Mouse (Mus musculus) spleen, postnatal 14 days (tissue): ENCODE measurements around the gene Zfp385b.

Experiments used
- DNase-seq, 2 experiments: peaks; one replicate each; pipeline ENCODE4 v3.0.0; 2021 to 2022; ENCODE audit warnings: low spot score in 2 of 2

The Zfp385b gene

DNA sequence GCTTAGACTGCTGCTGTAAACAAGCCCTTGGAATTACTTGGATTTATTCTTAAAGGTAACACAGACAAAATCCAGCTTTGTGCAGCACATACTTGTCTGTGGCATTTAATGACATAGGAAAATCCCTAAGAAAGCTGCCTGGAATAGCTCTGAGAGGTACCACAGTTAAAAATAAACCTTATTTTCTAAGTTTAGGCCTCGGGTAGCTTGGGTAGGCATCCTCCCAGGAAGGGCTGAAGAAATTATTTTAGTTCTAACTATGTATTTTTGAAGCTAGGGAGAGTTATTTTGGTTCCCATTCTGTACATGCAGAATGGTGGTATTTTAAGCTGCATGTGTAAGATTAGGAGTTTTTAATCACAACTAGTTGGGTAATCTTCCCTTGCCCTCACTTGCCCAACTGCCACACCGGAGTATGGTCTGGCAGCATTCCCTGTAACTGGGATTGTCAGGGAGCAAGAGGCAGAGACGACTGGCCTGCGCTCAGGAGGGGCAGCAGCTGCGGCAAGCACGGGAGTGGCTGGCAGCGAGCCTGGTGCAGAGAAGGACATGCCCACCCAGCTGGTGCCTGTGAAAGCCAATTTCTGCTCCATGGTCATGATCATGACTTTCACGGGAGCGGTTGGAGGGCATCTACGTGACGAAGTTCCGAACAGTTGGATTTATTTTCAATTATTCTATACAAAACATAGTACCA lies 230.1 kb downstream of the Zfp385b start:
- no peak for DNase-seq

- no peak for DNase-seq
Observed at GRCm38 (mm10) chr2:77587387-77587786, 232.1 kb downstream of the Zfp385b start.

DNA sequence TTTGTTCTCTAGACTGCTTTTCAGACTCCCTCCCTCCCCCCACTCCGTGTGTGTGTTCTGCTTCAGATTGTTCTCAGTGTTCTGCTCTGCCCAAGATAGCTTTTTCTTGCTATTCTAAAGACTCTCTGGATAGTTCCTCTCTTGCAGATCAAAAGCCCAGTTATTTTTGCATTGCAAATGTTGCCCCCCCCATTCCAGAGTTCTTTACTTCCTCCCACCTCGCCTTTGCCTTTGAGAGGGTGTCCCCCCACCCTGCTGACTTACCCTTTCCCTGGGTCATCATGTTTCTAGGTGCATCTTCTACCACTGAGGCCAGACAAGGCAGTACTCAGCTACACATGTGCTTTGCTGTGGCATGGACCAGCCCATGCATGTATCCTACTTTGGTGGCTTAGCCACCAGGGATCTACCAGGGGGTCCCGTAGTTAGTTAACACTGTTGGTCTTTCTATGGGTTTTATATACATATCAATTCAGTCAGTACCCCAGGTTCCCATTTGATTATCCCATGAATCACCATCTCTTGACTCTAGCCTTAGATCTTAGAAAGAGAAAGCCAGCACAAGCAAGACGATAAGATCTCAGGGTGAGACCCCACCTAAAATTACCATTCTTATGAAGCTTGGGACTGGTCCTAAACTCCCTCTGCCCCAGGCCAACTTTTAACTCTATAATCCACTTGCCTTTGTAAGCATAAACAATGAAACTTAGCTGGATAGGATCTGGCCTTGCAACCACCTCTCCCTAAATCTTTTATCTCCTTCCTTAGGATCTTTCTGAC lies 232.7 kb downstream of the Zfp385b start:
- no peak for DNase-seq

- no peak for DNase-seq
Observed at GRCm38 (mm10) chr2:77583586-77583985, 235.9 kb downstream of the Zfp385b start.

DNA sequence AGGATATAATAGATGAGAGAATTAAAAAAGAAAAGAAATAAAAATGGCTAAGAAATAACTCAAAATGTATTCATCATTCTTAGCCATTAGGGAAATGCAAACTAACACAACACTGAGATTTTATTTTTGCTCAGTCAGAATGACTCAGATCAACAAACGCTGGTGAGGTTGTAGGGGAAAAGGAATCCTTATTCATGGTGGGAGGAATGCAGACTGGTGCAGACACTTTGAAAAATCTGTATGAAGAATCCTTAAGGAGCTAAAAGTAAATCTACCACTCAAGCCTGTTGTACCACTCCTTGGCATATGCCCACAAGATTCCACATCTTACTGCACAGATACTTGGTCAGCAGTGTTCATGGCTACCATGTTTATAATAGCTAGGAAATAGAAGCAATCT lies 242.9 kb downstream of the Zfp385b start:
- DNase-seq, result no peak

DNA sequence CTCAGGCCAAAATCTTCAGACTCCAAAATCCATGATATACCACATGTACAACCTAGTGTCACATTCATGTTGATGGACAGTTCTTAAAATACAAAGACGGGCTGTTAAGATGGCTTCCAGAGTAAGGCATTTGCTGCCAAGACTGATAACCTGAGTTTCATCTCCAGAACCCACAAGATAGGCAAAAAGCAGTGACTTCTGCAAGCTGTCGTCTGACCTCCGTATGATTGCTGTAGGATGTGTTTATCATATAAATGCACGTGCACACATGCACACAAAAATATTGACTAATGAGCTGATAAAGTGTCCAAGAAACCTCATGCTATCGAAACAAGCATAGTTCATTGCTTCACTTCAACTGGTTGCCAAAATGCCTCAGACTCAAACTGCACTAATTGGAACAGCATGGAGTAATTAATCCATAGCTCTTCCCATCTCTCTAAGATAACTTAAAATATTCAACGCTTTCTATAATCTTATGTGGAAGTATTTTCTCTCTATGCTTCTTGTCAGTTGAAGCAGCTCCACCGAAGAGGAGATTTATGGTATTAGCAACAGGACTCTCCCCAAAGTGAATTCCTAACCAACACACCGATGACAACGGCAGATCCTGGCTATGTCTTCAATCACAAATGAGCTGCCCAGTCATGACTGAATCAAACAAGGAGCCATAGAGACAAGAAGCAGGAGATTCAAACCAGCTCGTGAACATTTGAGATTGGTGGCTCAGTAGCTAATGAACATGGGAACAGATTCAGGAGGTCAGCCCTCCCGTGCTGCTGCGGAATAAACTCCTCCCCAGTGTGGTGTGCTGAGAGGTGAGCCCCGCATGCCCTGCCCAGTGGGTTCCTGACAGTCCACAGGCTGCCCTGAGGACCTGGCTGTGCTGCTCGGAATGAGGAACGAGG lies 251.7 kb downstream of the Zfp385b start:
- DNase-seq, result no peak

DNA sequence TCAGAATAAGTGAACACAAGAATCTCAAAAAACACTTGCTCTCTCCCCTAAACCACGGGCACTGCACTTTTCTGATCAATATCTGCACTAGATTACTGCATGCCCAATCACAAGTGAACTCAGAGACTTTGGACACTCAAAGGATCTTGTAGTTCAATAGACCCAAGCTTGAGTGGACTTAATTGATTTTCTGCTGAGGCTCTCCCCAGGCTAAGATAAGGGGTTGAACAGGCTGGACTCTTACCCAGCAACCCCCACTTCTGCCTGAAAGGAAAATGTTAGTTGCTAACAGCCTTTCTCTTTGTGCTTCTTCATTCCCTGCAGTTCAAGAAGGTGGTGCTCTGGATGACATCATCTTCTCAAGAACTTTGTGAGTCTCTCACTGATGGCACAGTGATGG lies 255.7 kb downstream of the Zfp385b start:
- DNase-seq, result no peak

- no peak for DNase-seq
Observed at GRCm38 (mm10) chr2:77561941-77562340, 257.5 kb downstream of the Zfp385b start.

GRCm38 (mm10) chr2:77556938-77557337 lies 262.5 kb downstream of the Zfp385b start:
- no peak for DNase-seq

- no peak for DNase-seq
Observed at GRCm38 (mm10) chr2:77555980-77556379, 263.5 kb downstream of the Zfp385b start.

GRCm38 (mm10) chr2:77552675-77553074 lies 266.8 kb downstream of the Zfp385b start:
- no peak for DNase-seq

DNA sequence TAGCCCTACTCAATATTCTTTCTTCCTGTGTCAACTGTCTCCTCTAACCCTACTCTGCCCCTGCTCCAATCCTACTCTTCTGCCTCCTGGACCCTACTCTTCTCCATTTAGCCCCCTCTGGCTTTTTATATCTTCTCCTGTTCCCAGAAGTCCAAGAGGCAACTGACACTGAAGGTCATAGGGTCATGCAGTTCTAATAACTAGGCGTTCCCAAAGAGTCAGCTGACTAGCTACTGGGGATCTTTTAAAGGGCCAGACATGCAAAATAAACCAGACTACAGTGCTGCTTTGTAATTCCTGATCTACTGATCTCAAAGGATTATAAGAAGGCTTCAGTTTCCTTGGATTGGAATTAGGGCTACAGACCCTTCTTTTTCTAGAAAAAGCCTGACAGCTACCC lies 276.1 kb downstream of the Zfp385b start:
- no peak for DNase-seq

DNA sequence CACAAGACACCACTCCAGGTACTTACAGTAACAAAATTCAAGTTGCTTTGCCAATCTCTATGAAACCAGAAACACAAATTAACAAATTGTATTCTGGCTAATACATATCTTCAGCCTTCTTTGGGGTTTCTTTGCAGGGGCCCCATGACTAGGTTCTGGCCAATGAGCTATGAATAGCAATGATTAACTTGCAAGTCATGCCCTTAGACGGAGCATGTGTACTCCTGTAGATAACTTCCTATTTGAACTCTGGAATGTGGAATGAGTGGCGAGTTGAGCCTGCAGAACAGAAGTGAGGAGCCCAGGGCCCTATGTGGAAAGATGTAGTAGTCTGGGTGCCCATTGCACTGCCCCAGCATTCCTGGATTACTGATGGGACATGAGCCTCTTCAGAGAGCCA lies 276.8 kb downstream of the Zfp385b start:
- no peak for DNase-seq

DNA sequence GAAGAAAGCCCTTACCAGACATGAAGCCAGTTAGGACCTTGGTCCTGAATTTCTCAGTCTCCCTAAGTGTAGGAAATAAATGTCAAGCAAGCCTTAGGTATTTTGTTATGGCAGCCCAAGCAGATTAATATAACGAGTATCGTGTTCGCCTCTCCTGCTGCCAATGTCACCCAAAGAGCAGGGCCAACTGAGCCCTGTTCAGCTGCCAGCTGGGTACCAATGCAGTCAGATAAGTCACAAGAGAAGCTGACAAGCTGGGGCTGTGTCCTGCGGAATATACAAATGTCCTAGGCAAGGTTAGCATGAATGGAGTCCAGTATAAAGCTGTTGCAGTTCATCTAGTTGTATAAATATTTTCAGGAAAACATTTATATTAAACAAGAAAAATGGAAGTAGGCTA lies 277.8 kb downstream of the Zfp385b start:
- no peak for DNase-seq

- DNase-seq, result no peak
Observed at GRCm38 (mm10) chr2:77540860-77541259, 278.6 kb downstream of the Zfp385b start.

DNA sequence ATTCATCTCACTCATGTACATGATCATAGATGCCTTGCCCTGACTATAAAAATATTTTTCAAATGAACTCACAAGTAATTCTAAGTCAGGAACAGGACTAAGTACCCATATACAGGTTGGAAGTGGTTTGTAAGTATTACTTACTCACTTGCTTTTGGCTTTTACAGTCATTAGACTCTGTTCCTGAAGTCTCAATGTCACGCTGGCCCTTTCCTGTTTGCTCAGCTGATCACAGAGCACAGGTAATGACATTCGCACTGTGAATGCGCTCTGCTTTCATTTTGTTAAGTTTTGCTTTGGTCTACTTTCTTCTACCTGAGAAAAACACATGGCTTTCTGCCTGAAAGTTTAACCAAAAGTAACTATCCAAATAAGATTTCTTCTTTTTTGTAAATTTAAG lies 282.9 kb downstream of the Zfp385b start:
- no peak for DNase-seq

- no peak for DNase-seq
Observed at GRCm38 (mm10) chr2:77528079-77528752, 291.2 kb downstream of the Zfp385b start.

DNA sequence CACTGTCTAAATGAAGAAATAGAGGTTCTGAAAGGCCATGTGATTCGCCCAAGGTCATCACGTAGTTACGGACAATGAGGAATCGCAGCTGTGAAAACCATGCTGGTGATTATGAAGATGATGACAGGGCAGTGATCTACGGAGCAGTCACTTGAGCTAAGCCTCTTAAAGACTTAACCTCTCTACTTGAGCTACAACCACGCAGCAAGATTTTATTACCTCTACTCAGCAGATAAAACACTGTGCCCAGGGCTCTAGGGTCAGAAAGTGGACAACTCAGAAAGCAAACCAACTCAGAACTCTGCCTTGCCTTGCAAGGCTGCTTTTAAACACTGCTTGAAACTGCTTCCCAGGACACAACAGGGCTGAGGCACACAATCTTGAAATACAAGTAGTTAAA lies 291.8 kb downstream of the Zfp385b start:
- no peak for DNase-seq

GRCm38 (mm10) chr2:77526803-77527202 lies 292.6 kb downstream of the Zfp385b start:
- DNase-seq, result no peak

- no peak for DNase-seq
Observed at GRCm38 (mm10) chr2:77526301-77526700, 293.1 kb downstream of the Zfp385b start.

DNA sequence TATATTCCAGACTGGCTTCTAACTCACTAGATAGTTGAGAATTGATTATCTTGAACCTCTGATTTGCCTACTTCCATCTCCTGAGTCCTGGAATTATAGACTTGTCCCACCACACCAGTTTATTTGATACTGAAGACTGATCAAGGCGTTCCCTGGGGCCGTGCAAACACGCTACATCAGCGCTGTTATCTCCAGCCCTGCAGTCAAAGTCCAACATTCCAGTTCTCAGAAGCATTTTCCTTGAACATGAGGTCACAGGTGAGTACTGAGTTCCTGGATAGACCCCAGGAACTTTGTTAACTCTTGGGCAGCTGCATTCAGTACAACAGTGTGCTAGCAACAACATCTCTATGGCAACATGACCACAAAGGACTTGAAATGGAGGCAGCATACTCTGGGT lies 297.2 kb downstream of the Zfp385b start:
- DNase-seq, result no peak

- no peak for DNase-seq
Observed at GRCm38 (mm10) chr2:77519341-77519740, 300.1 kb downstream of the Zfp385b start.
